Mouse (Mus musculus): ENCODE measurements at regions not wholly inside any gene's neighbourhood (a gene's known extent, or its start where the extent isn't known, plus 50 kb on each side); places are given as distances from the start of the nearest gene placed in this dataset.

GRCm38 (mm10) chr9:33814739-33815368 is 670.8 kb upstream of the Kirrel3 start:
- no peak for DNase-seq

GRCm38 (mm10) chr9:33822574-33823394 is 662.9 kb upstream of the Kirrel3 start:
- no peak for DNase-seq

- DNase-seq = no peak
Observed at GRCm38 (mm10) chr9:33826116-33826515, 659.6 kb upstream of the Kirrel3 start.

- no peak for DNase-seq
Observed at GRCm38 (mm10) chr9:33827409-33827808, 658.3 kb upstream of the Kirrel3 start.

- no peak for DNase-seq
Observed at GRCm38 (mm10) chr9:33837666-33838380, 647.9 kb upstream of the Kirrel3 start.

- no peak for DNase-seq
Observed at GRCm38 (mm10) chr9:33849623-33850022, 636.1 kb upstream of the Kirrel3 start.

GRCm38 (mm10) chr9:33850024-33850423 is 635.7 kb upstream of the Kirrel3 start:
- no peak for DNase-seq

GRCm38 (mm10) chr9:33850993-33851392 is 634.7 kb upstream of the Kirrel3 start:
- no peak for DNase-seq

- peak; percentile 48 for DNase-seq
Observed at GRCm38 (mm10) chr9:33856169-33856568, 629.5 kb upstream of the Kirrel3 start.

GRCm38 (mm10) chr9:33858511-33858910 is 627.2 kb upstream of the Kirrel3 start:
- peak; percentile 64 for DNase-seq

- DNase-seq = no peak
Observed at GRCm38 (mm10) chr9:33868666-33869065, 617.0 kb upstream of the Kirrel3 start.

- no peak for DNase-seq
Observed at GRCm38 (mm10) chr9:33887279-33887678, 598.4 kb upstream of the Kirrel3 start.

- no peak for DNase-seq
Observed at GRCm38 (mm10) chr9:33892001-33892400, 593.7 kb upstream of the Kirrel3 start.

GRCm38 (mm10) chr9:33901313-33902076 is 584.2 kb upstream of the Kirrel3 start:
- no peak for DNase-seq

GRCm38 (mm10) chr9:33903991-33904570 is 581.6 kb upstream of the Kirrel3 start:
- DNase-seq = no peak

GRCm38 (mm10) chr9:33914919-33915318 is 570.8 kb upstream of the Kirrel3 start:
- no peak for DNase-seq

GRCm38 (mm10) chr9:33915349-33916056 is 570.2 kb upstream of the Kirrel3 start:
- DNase-seq = no peak

- no peak for DNase-seq
Observed at GRCm38 (mm10) chr9:33930286-33930685, 555.4 kb upstream of the Kirrel3 start.

- DNase-seq = no peak
Observed at GRCm38 (mm10) chr9:33934071-33934470, 551.6 kb upstream of the Kirrel3 start.

- DNase-seq = no peak
Observed at GRCm38 (mm10) chr9:33954319-33954718, 531.4 kb upstream of the Kirrel3 start.

All from adrenal gland, postnatal 14 days (tissue).